Mouse (Mus musculus): ENCODE measurements around the gene St6galnac1. TPM values are rescaled to one million over a fixed set of nuclear protein-coding genes. Genes with fewer than 3 reads are reported as not detected.
A peak's percentile ranks its signal among the peaks of the same experiment; 100 is the strongest.
"Not testable (repeated sequence)": the region's sequence is repeated elsewhere in the genome, so short reads cannot be mapped to it uniquely, and the experiment has no call there.

St6galnac1 gene
- total RNA-seq, 2 experiments from 2014 or later: not detected

- intact Hi-C loops (cut with DNase I): no loop called here
- no peak for DNase-seq
Measured at GRCm38 (mm10) chr11:116732536-116732935, 42.8 kb downstream of the St6galnac1 start.

- intact Hi-C loops (cut with DNase I); DNase-seq: not testable (repeated sequence)
Measured at GRCm38 (mm10) chr11:116731060-116731580, 44.2 kb downstream of the St6galnac1 start.

- no peak for DNase-seq
- intact Hi-C loops (cut with DNase I): no loop called here
Measured at GRCm38 (mm10) chr11:116729276-116730008, 45.9 kb downstream of the St6galnac1 start.

- DNase-seq: no peak
- intact Hi-C loops (cut with DNase I): no loop called here
Measured at GRCm38 (mm10) chr11:116726156-116726555, 49.2 kb downstream of the St6galnac1 start.

GRCm38 (mm10) chr11:116725031-116725948, 50.0 kb downstream of the St6galnac1 start:
- no peak for DNase-seq
- intact Hi-C loops (cut with DNase I): no loop called here

- intact Hi-C loops (cut with DNase I): no loop called here
- DNase-seq: no peak
Measured at GRCm38 (mm10) chr11:116723064-116723463, 52.2 kb downstream of the St6galnac1 start.

- peak in 1 of 2 experiments; percentile 8 for DNase-seq
Measured at GRCm38 (mm10) chr11:116721548-116722271, 53.6 kb downstream of the St6galnac1 start.

GRCm38 (mm10) chr11:116720319-116720865, 54.9 kb downstream of the St6galnac1 start:
- intact Hi-C loops (cut with DNase I): no loop called here
- no peak for DNase-seq

More at GRCm38 (mm10) chr11:116721548-116722271, 53.6 kb downstream of the St6galnac1 start:
- intact Hi-C loops (cut with DNase I): no loop called here

Other genes with a start within 250 kb of the St6galnac1 start
- 1 to 10 TPM; 2.6 to 2.7 TPM for gene Sphk1, start 244.6 kb downstream of the St6galnac1 start, total RNA-seq (2021)
- gene Ube2o, start 194.1 kb downstream of the St6galnac1 start, total RNA-seq (2021): 10 to 100 TPM; 43.3 to 49.2 TPM
- not detected for gene Aanat, start 189.1 kb downstream of the St6galnac1 start, total RNA-seq (2021)
- gene Rhbdf2, start 148.5 kb downstream of the St6galnac1 start, total RNA-seq (2021): 10 to 100 TPM; 15.1 to 15.3 TPM
- gene Prcd, start 122.0 kb downstream of the St6galnac1 start, total RNA-seq (2021): 1 to 10 TPM; 1.4 to 1.9 TPM
- gene Cygb, start 121.2 kb downstream of the St6galnac1 start, total RNA-seq (2021): 10 to 100 TPM; 50.4 to 57.4 TPM
- 10 to 100 TPM; 27.7 to 32.1 TPM for gene Mxra7, start 52.5 kb upstream of the St6galnac1 start, total RNA-seq (2021)
- 10 to 100 TPM; 37.3 to 37.8 TPM for gene Mettl23, start 67.8 kb upstream of the St6galnac1 start, total RNA-seq (2021)
- 10 to 100 TPM; 34.4 to 37.3 TPM for gene Jmjd6, start 67.9 kb upstream of the St6galnac1 start, total RNA-seq (2021)
- gene Mfsd11, start 76.9 kb upstream of the St6galnac1 start, total RNA-seq (2021): 10 to 100 TPM; 39.8 to 40.4 TPM
- 100 to 1,000 TPM; 125 to 133 TPM for gene Srsf2, start 77.6 kb upstream of the St6galnac1 start, total RNA-seq (2021)
- gene Mgat5b, start 143.4 kb upstream of the St6galnac1 start, total RNA-seq (2021): under 1 TPM; 0.12 to 0.26 TPM